Mouse (Mus musculus) limb, embryonic 11.5 days (tissue): ENCODE measurements at regions not wholly inside any gene's neighbourhood (a gene's known extent, or its start where the extent isn't known, plus 50 kb on each side); places are given as distances from the start of the nearest gene placed in this dataset.

Source experiments
- ATAC-seq: fragments of 200-750 bp; cut with Nextera tagmentation; 2 replicates; pipeline ENCODE4 v1.8.0; 2017; ENCODE audit warnings: low read depth; ENCODE audit not compliant: insufficient number of reproducible peaks, low FRiP score, low TSS enrichment
- DNase-seq: peaks from one replicate; pipeline ENCODE4 v3.0.0-alpha.2; 2015; ENCODE audit warnings: low spot score
- H3K27ac ChIP-seq: fragments of 300-500 bp; sonication (generic); replicated peaks from 2 replicates; pipeline ENCODE4 v1.5.1; 2014; ENCODE audit warnings: low read depth, mild to moderate bottlenecking, low read length
- H3K27me3 ChIP-seq: fragments of 300-500 bp; sonication (generic); 2 replicates; pipeline ENCODE4 v1.6.1; 2014; ENCODE audit warnings: mild to moderate bottlenecking, low read length, mixed read lengths; ENCODE audit not compliant: control insufficient read depth, insufficient read depth
- H3K36me3 ChIP-seq: fragments of 300-500 bp; sonication (generic); 2 replicates; pipeline ENCODE4 v1.6.1; 2014; ENCODE audit warnings: mild to moderate bottlenecking, low read length, moderate library complexity, mixed read lengths; ENCODE audit not compliant: control insufficient read depth, insufficient read depth
- H3K4me1 ChIP-seq: fragments of 300-500 bp; sonication (generic); 2 replicates; pipeline ENCODE4 v1.6.1; 2014; ENCODE audit warnings: low read length, mixed read lengths; ENCODE audit not compliant: control insufficient read depth, insufficient read depth
- H3K4me2 ChIP-seq: fragments of 300-500 bp; sonication (generic); 2 replicates; pipeline ENCODE4 v1.6.1; 2014; ENCODE audit warnings: low read depth, mild to moderate bottlenecking, moderate library complexity; ENCODE audit not compliant: severe bottlenecking
- H3K4me3 ChIP-seq: fragments of 300-500 bp; sonication (generic); 2 replicates; pipeline ENCODE4 v1.5.1; 2014; ENCODE audit warnings: low read depth, low read length
- H3K9ac ChIP-seq: fragments of 300-500 bp; sonication (generic); 2 replicates; pipeline ENCODE4 v1.6.1; 2014; ENCODE audit warnings: mild to moderate bottlenecking, low read length
- H3K9me3 ChIP-seq: fragments of 300-500 bp; sonication (generic); 2 replicates; pipeline ENCODE4 v1.6.1; 2016; ENCODE audit warnings: low read length; ENCODE audit not compliant: control insufficient read depth
- WGBS: fragments of 180-500 bp; shearing (Covaris S2); extraction: QIAGEN DNeasy Blood & Tissue Kit; methylation state at CpG from one replicate; pipeline ENCODE4 v1.1.7; 2014; 5-methylcytosine and 5-hydroxymethylcytosine counted together

DNA sequence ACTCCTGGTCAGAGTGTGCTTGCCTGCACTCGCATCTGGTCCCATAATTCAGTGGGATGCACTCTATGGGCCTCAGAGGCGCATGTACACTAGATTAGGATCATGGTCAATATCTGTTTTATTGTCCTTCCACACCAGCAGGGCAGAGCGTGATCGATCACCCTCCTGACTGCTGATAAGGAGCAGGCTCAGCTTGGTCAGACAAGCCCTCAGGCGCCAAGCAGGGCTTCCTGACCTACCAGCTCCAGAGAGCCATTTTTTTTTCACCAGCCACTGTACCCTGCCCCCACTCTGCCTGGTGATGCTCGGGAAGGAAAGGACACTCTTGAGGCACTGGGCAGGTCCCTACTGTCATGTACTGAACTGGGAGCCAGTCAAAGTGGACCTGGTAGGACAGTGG is 103.3 kb upstream of the Ret start:
- no peaks in the 10 kb centered on the region for H3K9me3 ChIP-seq
- H3K4me2 ChIP-seq: no peak overlapping the region
- no peaks in the 10 kb centered on the region for H3K36me3 ChIP-seq
- H3K4me1 ChIP-seq: 0 out of 2 replicates have a peak, but pooled peaks cover 7% of the 10 kb centered on the region
- no peak overlapping the region for H3K4me3 ChIP-seq
- no peak overlapping the region for H3K27ac ChIP-seq
- no peak overlapping the region for H3K9ac ChIP-seq
- ATAC-seq: no peak
- no peak for DNase-seq
- 69% methylated on average over 6 of the region's 6 CpGs for WGBS
- no peaks in the 10 kb centered on the region for H3K27me3 ChIP-seq

DNA sequence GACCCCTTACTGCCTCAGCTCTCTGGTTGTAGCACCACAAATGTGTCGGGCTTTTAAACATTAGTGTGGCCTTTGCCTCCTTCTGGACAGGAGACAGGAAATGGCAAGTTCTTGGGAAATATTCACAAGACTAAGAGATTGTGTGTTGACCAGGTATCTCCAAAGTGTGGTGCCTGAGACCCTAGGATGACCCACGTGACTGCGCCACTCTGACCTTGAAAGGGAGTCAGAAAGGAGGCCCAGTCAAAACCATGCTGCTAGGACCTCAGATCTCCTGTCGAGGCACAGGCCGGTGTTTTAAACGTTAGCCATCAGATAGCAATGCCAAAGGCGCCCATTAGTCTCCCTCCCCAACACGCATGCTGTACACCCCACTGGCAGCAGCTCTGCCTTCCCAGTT is 100.1 kb upstream of the Ret start:
- DNase-seq (no peak), ATAC-seq (no peak)
- H3K4me2 ChIP-seq: no peak overlapping the region
- no peak overlapping the region for H3K27ac ChIP-seq
- H3K4me1 ChIP-seq: 0 out of 2 replicates have a peak, but pooled peaks cover 6% of the 10 kb centered on the region
- no peaks in the 10 kb centered on the region for H3K9me3 ChIP-seq
- no peaks in the 10 kb centered on the region for H3K36me3 ChIP-seq
- no peak overlapping the region for H3K9ac ChIP-seq
- 87% methylated on average over 8 of the region's 8 CpGs for WGBS
- no peak overlapping the region for H3K4me3 ChIP-seq
- H3K27me3 ChIP-seq: no peaks in the 10 kb centered on the region

DNA sequence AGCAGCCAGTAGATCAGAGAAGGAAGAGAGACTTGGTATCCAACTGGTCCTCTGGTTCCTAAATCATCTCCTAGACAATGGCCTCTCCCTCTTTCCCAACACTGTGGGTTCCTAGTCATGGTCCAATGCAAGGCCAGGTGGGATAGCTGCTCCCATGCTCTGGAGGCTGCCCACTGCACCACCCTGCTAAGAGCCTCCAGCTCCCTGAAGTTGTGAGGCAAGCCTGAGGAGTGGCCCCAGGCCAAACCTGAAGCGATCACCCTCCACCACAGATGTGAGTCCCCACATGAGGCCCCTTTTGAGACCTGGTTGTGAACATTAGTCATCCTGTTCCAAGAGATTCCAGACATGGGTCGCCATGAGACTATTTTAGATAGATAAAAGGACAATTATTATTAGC is 96.5 kb upstream of the Ret start:
- 83% methylated on average over 2 of the region's 2 CpGs for WGBS

DNA sequence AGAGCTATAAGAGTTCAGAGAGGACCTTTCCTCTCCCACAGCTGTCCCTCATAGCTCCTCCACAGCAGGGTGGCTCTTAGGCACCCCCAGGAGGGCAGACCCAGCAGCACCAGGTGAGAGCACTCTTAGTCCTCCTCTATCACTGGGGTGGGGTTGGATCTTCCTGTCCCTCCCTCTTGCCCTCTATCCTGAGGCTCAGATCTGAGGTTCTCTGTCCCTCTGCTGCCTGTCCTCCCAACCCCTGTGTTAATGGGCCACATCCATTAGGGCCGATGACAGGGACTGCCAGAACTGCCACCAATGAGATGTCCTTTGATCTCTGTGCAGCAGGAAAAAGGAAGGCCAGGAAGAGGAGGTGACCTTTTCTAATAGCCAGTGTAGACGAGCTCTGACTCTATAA is 95.4 kb upstream of the Ret start:
- Histone ChIP-seq H3K36me3 (no peaks in the 10 kb centered on the region), H3K9me3 (no peaks in the 10 kb centered on the region), H3K27me3 (no peaks in the 10 kb centered on the region), H3K4me1 (no peaks in the 10 kb centered on the region), H3K4me2 (no peak overlapping the region), H3K4me3 (no peak overlapping the region), H3K27ac (no peak overlapping the region), H3K9ac (no peak overlapping the region)
- ATAC-seq: no peak
- no peak for DNase-seq
- WGBS: 13% methylated on average over 2 of the region's 2 CpGs

More for the DNA sequence above, 96.5 kb upstream of the Ret start:
- Histone ChIP-seq H3K9me3 (no peaks in the 10 kb centered on the region), H3K9ac (no peak overlapping the region), H3K36me3 (no peaks in the 10 kb centered on the region), H3K4me2 (no peak overlapping the region), H3K4me1 (no peaks in the 10 kb centered on the region), H3K27ac (no peak overlapping the region), H3K4me3 (no peak overlapping the region), H3K27me3 (no peaks in the 10 kb centered on the region)
- DNase-seq: no peak
- no peak for ATAC-seq

DNA sequence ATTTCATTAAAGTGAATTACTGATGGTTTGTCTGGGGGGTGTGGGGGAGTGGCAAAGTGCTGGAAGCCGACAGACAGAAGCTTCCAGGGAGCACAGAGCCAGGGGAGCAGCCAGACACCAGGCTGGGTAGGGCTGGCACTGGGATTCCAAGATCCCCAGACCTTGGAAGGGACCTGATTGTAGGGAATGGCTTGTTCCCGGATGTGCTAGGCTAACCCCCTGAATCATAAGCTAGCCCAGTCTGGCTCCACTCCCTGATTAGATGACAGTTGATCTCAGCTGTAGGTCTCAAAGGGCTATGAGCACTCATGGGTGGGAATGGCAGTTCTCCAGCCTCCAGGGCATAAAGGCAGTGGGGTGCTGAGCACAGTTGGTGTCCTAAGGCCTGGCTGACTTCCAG is 94.8 kb upstream of the Ret start:
- H3K27me3 ChIP-seq: no peaks in the 10 kb centered on the region
- H3K4me2 ChIP-seq: no peak overlapping the region
- no peak overlapping the region for H3K4me3 ChIP-seq
- H3K36me3 ChIP-seq: no peaks in the 10 kb centered on the region
- no peak overlapping the region for H3K9ac ChIP-seq
- ATAC-seq: no peak
- no peaks in the 10 kb centered on the region for H3K4me1 ChIP-seq
- H3K27ac ChIP-seq: no peak overlapping the region
- DNase-seq: no peak
- WGBS: 26% methylated on average over 2 of the region's 2 CpGs
- H3K9me3 ChIP-seq: no peaks in the 10 kb centered on the region

DNA sequence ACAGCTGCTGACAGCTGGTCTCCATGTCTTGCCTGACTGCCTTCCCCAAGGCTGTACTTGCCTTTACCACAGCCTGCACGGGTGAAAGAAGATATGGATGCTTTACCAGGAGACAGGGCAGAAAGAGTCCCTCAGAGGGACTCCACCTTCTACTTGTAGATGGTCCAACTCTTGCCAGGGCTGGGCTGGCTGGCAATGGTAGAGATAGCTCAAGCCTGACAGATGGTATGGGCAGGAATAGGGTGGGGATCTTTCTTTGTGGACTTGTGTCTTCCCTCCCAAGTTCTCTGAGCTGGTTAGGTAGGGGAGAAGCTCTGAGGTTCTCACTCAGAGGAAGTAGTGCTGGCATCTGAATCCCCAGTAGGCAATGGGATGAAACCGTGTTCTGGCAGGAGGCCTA is 93.9 kb upstream of the Ret start:
- whole genome bisulfite sequencing: 75% methylated on average over 2 of the region's 2 CpGs
- no peaks in the 10 kb centered on the region for H3K9me3 ChIP-seq
- H3K4me1 ChIP-seq: no peaks in the 10 kb centered on the region
- H3K36me3 ChIP-seq: no peaks in the 10 kb centered on the region
- ATAC-seq (no peak), DNase-seq (no peak)
- no peak overlapping the region for H3K9ac ChIP-seq
- H3K4me2 ChIP-seq: no peak overlapping the region
- no peak overlapping the region for H3K27ac ChIP-seq
- H3K27me3 ChIP-seq: no peaks in the 10 kb centered on the region
- H3K4me3 ChIP-seq: no peak overlapping the region

DNA sequence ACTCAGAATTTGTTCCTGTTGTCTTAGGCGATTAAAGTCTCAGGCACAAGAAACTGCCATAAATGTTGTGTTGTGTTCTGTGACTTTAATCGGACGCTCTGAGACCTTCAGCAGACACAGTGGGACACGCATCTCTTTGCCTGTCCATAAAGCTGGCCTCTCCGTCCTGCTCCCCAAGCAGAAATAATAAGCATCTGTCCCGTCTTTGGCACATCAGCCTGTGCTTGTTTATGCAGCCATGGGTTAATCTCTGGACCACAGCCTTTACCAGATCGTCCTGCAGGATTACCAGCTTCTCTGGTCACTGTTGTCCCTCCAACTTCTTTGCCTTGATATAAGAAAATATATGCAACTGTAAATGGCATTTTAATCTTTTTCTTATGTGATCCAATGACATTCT is 87.7 kb upstream of the Ret start:
- H3K36me3 ChIP-seq: no peaks in the 10 kb centered on the region
- no peak overlapping the region for H3K4me2 ChIP-seq
- no peaks in the 10 kb centered on the region for H3K9me3 ChIP-seq
- DNase-seq (no peak), ATAC-seq (no peak)
- no peak overlapping the region for H3K4me3 ChIP-seq
- 76% methylated on average over 7 of the region's 7 CpGs for WGBS
- no peak overlapping the region for H3K9ac ChIP-seq
- no peaks in the 10 kb centered on the region for H3K4me1 ChIP-seq
- no peak overlapping the region for H3K27ac ChIP-seq
- H3K27me3 ChIP-seq: no peaks in the 10 kb centered on the region

DNA sequence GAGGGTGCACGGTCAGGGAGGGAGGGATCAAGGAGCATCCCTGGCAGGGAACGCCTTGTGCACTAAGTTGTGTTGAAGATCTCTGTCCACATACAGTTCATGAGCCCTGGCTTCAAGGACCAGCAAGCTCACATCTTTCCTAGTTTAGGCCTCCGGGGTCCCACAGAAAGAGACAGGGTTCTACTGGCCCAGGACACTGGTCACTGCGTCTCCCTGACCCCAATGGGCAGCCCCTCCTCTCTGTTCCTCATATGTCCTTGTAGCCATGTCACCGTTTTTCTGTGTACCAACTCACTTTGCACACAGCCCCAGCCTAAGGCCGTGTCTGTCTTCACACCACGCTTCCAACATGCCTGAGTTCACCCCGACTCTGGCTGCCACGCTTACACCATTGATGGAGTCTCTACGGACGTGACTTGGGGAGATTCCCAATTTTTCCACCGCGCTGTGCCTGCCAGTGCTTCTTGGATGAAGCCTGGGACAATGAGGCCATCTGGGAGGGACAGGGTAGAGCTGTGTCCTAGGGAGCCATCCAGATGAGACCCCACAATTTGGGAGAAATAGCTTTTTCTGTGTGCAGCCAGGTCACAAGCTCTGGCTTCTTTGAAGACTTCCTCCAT is 86.5 kb upstream of the Ret start:
- no peaks in the 10 kb centered on the region for H3K27me3 ChIP-seq
- no peak overlapping the region for H3K4me2 ChIP-seq
- no peaks in the 10 kb centered on the region for H3K9me3 ChIP-seq
- no peak overlapping the region for H3K27ac ChIP-seq
- DNase-seq (no peak), ATAC-seq (no peak)
- WGBS: 89% methylated on average over 13 of the region's 13 CpGs
- no peak overlapping the region for H3K4me3 ChIP-seq
- no peaks in the 10 kb centered on the region for H3K36me3 ChIP-seq
- no peak overlapping the region for H3K9ac ChIP-seq
- no peaks in the 10 kb centered on the region for H3K4me1 ChIP-seq

DNA sequence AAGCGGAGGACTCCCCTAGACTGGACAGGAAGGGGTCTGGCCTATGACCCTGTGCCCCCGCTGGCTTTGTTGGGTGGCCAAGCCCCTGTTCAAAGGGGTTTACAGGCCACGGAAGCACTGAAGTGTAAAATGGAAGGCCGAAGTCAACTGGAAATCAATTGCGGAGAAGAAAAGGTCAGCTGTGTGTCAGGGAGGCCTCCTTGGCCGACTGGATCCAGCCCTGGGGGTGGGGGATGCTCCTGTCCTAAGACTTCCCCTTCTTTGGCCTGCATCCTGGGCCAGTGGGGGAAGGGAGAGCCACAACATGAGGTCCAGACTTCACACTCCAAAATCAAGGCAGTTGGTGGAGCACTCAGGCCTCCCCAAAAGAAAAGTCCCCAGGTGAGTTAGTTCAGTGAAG is 66.4 kb upstream of the Ret start:
- H3K27me3 ChIP-seq: no peaks in the 10 kb centered on the region
- no peaks in the 10 kb centered on the region for H3K9me3 ChIP-seq
- H3K4me2 ChIP-seq: no peak overlapping the region
- no peak overlapping the region for H3K27ac ChIP-seq
- 35% methylated on average over 6 of the region's 6 CpGs for WGBS
- H3K4me1 ChIP-seq: 0 out of 2 replicates have a peak, but pooled peaks cover 1% of the 10 kb centered on the region
- DNase-seq: no peak
- no peaks in the 10 kb centered on the region for H3K36me3 ChIP-seq
- no peak overlapping the region for H3K4me3 ChIP-seq
- no peak for ATAC-seq
- H3K9ac ChIP-seq: no peak overlapping the region
